Mouse (Mus musculus): ENCODE results near the gene Tada3. TPM values are rescaled to one million over a fixed set of nuclear protein-coding genes. Genes with fewer than 3 reads are reported as not detected.

Gene Tada3
- polyA plus RNA-seq, 1 experiment = 48.2 TPM

DNA sequence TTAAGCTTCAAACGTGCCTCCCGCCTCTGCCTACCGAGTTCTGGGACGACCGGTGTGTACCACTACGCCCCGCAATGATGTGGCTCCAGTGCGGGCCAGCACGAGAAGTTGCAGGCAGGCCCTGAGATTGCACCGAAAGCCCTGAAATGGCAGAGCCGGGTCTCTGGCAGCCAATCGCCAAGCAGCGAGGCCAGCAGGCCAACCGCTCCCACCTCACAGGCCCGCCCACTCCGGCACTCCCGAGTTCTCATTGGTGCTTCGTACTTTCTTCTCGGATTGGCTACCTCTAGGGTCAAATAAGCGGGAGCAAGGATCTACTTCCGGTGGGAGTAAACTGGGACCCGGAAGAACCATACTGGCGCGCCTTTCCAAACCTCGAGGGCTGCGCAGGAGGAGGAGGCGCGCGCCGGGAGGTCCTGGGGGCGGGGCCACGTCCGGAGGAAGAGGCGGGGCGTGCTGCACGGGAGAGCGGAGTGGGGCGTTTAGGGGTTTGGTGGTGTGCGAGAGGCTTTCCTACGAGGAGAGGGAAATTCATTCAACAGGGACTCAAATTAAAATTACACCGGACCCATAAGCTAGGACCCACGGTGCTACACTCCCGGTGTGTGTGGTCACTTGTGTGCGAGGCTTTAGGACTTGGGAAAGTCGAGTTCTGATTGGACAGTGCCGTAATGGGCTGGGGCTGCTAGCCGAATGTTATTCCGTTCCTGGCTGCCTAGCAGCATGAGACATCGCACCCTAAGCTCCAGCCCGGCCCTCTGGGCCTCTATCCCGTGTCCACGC is 51.0 kb downstream of the Tada3 start, which contains the start of gene Ogg1:
TSS of gene Ogg1 (plus strand) at position 440 of the 783 bp plus-strand sequence.
- Histone ChIP-seq H3K27ac (ENCODE audit: insufficient read depth, low read length) (peak within 1 kb of the TSS; percentile 55), H3K4me1 (ENCODE audit: control insufficient read depth, insufficient read depth, low read length) (peaks cover 6% of the 10 kb centered on the region; the same call in 1 of the 2 replicates), H3K27me3 (ENCODE audit: control insufficient read depth, insufficient read depth, low read length) (no peaks in the 10 kb centered on the region), H3K4me3 (replicated peaks; ENCODE audit: insufficient read depth, low read depth, low read length) (peak within 1 kb of the TSS; percentile 83)
- WGBS = under 1% methylated on average over 52 of the region's 52 CpGs
- peak; percentile 86 for TF ChIP-seq POLR2A (IDR thresholded peaks at IDR 0.05; ENCODE audit: borderline replicate concordance, insufficient read depth, low read length)
- no peak for TF ChIP-seq CTCF (IDR thresholded peaks at IDR 0.05; ENCODE audit: borderline replicate concordance, insufficient read depth, low read depth, low read length)
- DNase-seq = peak; percentile 97 to 99

Other genes with a start within 250 kb of the Tada3 start
- 53.1 and 57.5 TPM in 2 replicates for gene Lhfpl4, start 182.5 kb downstream of the Tada3 start, polyA plus RNA-seq (2012; rRNA removed)
- 23.8 and 24.2 TPM in 2 replicates for gene Mtmr14, start 140.0 kb downstream of the Tada3 start, polyA plus RNA-seq (2012; rRNA removed)
- 105 and 114 TPM in 2 replicates for gene Cpne9, start 95.6 kb downstream of the Tada3 start, polyA plus RNA-seq (2012; rRNA removed)
- gene Brpf1, start 70.7 kb downstream of the Tada3 start, polyA plus RNA-seq (2012; rRNA removed) = 48.1 and 53.4 TPM in 2 replicates
- gene Ogg1, start 50.9 kb downstream of the Tada3 start, polyA plus RNA-seq (2012; rRNA removed) = 11.0 and 11.6 TPM in 2 replicates
- 93.0 and 94.8 TPM in 2 replicates for gene Camk1, start 33.9 kb downstream of the Tada3 start, polyA plus RNA-seq (2012; rRNA removed)
- gene Arpc4, start 232 bp upstream of the Tada3 start, polyA plus RNA-seq (2012; rRNA removed) = 137 and 152 TPM in 2 replicates
- gene Ttll3, start 11.4 kb upstream of the Tada3 start, polyA plus RNA-seq (2012; rRNA removed) = 52.2 and 62.4 TPM in 2 replicates
- gene Rpusd3, start 41.5 kb upstream of the Tada3 start, polyA plus RNA-seq (2012; rRNA removed) = 37.4 and 45.9 TPM in 2 replicates
- 0.10 and 0.30 TPM in 2 replicates for gene Cidec, start 57.9 kb upstream of the Tada3 start, polyA plus RNA-seq (2012; rRNA removed)
- 58.4 and 61.0 TPM in 2 replicates for gene Jagn1, start 64.7 kb upstream of the Tada3 start, polyA plus RNA-seq (2012; rRNA removed)
- gene Il17re, start 80.6 kb upstream of the Tada3 start, polyA plus RNA-seq (2012; rRNA removed) = 4.8 and 9.2 TPM in 2 replicates
- 6.6 and 7.5 TPM in 2 replicates for gene Il17rc, start 93.5 kb upstream of the Tada3 start, polyA plus RNA-seq (2012; rRNA removed)
- gene Creld1, start 105.4 kb upstream of the Tada3 start, polyA plus RNA-seq (2012; rRNA removed) = 57.4 and 58.1 TPM in 2 replicates
- 41.2 and 43.0 TPM in 2 replicates for gene Prrt3, start 124.0 kb upstream of the Tada3 start, polyA plus RNA-seq (2012; rRNA removed)
- 91.7 and 96.7 TPM in 2 replicates for gene Emc3, start 153.8 kb upstream of the Tada3 start, polyA plus RNA-seq (2012; rRNA removed)
- gene Fancd2, start 153.8 kb upstream of the Tada3 start, polyA plus RNA-seq (2012; rRNA removed) = 0.34 and 0.55 TPM in 2 replicates
- not detected in 2 replicates for gene Fancd2os, start 222.8 kb upstream of the Tada3 start, polyA plus RNA-seq (2012; rRNA removed)
- 224 and 238 TPM in 2 replicates for gene Brk1, start 226.9 kb upstream of the Tada3 start, polyA plus RNA-seq (2012; rRNA removed)
- 43.9 and 50.1 TPM in 2 replicates for gene Vhl, start 246.1 kb upstream of the Tada3 start, polyA plus RNA-seq (2012; rRNA removed)